Mouse (Mus musculus): ENCODE results near the gene Anapc2. TPM values are rescaled to one million over a fixed set of nuclear protein-coding genes. Genes with fewer than 3 reads are reported as not detected.
"Not testable (repeated sequence)": the region's sequence is repeated elsewhere in the genome, so short reads cannot be mapped to it uniquely, and the experiment has no call there.

Gene Anapc2
- polyA plus RNA-seq, 1 experiment: 29.3 TPM

DNA sequence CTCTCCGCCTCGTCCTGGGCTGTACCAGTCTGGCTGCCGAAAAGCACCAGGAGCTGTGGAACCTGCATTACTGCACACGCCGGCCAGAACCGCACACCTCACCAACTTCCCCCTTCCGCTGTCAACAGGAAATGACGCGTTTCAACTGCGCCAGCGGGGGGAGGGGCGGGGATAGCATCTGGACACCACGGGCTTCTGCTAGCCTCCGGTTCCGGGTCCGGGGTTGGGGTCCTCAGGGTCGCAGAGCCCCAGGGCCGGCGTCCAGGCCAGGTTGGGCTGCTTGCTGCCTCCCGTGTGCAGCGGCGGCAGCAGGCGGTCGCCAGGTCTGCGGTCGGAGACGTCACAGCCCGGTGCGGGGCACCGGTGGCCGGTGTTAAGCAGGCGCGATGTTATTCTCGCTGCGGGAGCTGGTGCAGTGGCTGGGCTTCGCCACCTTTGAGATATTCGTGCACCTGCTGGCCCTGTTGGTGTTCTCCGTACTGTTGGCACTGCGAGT lies 16.9 kb upstream of the Anapc2 start, which contains the start of gene Tmem203:
Gene Tmem203 (plus strand): TSS at position 156 of the 496 bp plus-strand sequence.
- peak within 1 kb of the TSS; percentile 99 for H3K4me3 ChIP-seq (ENCODE audit: control insufficient read depth, low read depth, low read length)
- H3K27ac ChIP-seq (ENCODE audit: control insufficient read depth, insufficient read depth, low read depth, low read length): peak within 1 kb of the TSS; percentile 85
- H3K27me3 ChIP-seq (ENCODE audit: control insufficient read depth, insufficient read depth, low read length): no peaks in the 10 kb centered on the region
- TF ChIP-seq POLR2A (IDR thresholded peaks at IDR 0.05; ENCODE audit: control insufficient read depth, low read depth, low read length) (peak; percentile 88), CTCF (IDR thresholded peaks at IDR 0.05; ENCODE audit: control insufficient read depth, insufficient read depth, insufficient replicate concordance, low read depth, low read length) (no peak)
- H3K36me3 ChIP-seq (ENCODE audit: control insufficient read depth, insufficient read depth, low read length): no peaks in the 10 kb centered on the region
- peaks cover 6% of the 10 kb centered on the region for H3K4me1 ChIP-seq (ENCODE audit: control insufficient read depth, insufficient read depth, low read length)

DNA sequence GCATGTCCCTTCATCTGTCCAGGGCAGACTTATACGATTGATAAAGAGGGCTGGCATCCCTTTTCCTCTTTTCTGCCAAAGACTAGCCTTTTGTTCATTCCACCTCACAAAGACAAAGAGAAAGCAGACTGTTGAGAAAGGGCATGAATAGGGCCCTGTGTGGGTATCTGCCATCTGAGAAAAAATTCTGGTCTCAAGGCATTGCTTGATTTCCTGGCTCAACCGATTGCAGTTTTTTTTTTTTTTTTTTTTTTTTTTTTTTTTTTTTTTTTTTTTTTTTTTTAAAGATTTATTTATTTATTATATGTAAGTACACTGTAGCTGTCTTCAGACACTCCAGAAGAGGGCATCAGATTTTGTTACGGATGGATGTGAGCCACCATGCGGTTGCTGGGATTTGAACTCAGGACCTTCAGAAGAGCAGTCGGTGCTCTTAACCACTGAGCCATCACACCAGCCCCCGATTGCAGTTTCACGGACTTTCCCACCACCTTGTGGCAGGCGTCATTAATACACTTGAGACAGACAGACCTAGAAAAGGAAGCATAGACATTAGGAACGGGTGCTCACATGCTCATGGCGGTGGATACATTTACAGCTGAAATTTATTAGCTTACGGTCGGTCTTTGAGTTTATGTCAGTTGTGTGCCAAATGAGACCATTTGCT lies 15.7 kb upstream of the Anapc2 start:
- H3K27me3 ChIP-seq (ENCODE audit: control insufficient read depth, insufficient read depth, low read length); H3K36me3 ChIP-seq (ENCODE audit: control insufficient read depth, insufficient read depth, low read length); H3K4me3 ChIP-seq (ENCODE audit: control insufficient read depth, low read depth, low read length); H3K4me1 ChIP-seq (ENCODE audit: control insufficient read depth, insufficient read depth, low read length); H3K27ac ChIP-seq (ENCODE audit: control insufficient read depth, insufficient read depth, low read depth, low read length): not testable (repeated sequence)

DNA sequence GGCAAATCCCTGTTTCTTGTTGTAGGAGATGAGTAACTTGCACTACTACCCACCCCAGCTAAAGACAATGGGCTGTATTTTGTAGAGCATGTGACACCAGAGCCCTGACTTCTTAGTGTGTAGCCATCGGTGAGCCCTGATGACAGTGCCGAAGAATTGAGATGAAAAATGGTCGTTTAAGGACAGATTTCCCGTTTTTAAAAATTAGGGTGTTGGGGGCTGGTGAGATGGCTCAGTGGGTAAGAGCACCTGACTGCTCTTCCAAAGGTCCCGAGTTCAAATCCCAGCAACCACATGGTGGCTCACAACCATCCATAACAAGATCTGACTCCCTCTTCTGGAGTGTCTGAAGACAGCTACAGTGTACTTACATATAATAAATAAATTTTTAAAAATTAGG lies 15.0 kb upstream of the Anapc2 start:
- peaks cover 10% of the 10 kb centered on the region for H3K4me1 ChIP-seq (ENCODE audit: control insufficient read depth, insufficient read depth, low read length)
- H3K27ac ChIP-seq (ENCODE audit: control insufficient read depth, insufficient read depth, low read depth, low read length); H3K27me3 ChIP-seq (ENCODE audit: control insufficient read depth, insufficient read depth, low read length); H3K36me3 ChIP-seq (ENCODE audit: control insufficient read depth, insufficient read depth, low read length); H3K4me3 ChIP-seq (ENCODE audit: control insufficient read depth, low read depth, low read length): not testable (repeated sequence)

GRCm38 (mm10) chr2:25258887-25259286 lies 13.4 kb upstream of the Anapc2 start:
- Histone ChIP-seq H3K36me3 (ENCODE audit: control insufficient read depth, insufficient read depth, low read length) (no peaks in the 10 kb centered on the region; the same call in 1 of the 2 replicates), H3K4me3 (ENCODE audit: control insufficient read depth, low read depth, low read length) (no peak overlapping the region), H3K27me3 (ENCODE audit: control insufficient read depth, insufficient read depth, low read length) (no peaks in the 10 kb centered on the region), H3K27ac (ENCODE audit: control insufficient read depth, insufficient read depth, low read depth, low read length) (no peak overlapping the region), H3K4me1 (ENCODE audit: control insufficient read depth, insufficient read depth, low read length) (peaks cover 20% of the 10 kb centered on the region)
- TF ChIP-seq POLR2A (IDR thresholded peaks at IDR 0.05; ENCODE audit: control insufficient read depth, low read depth, low read length): no peak
- TF ChIP-seq CTCF (IDR thresholded peaks at IDR 0.05; ENCODE audit: control insufficient read depth, insufficient read depth, insufficient replicate concordance, low read depth, low read length): no peak

DNA sequence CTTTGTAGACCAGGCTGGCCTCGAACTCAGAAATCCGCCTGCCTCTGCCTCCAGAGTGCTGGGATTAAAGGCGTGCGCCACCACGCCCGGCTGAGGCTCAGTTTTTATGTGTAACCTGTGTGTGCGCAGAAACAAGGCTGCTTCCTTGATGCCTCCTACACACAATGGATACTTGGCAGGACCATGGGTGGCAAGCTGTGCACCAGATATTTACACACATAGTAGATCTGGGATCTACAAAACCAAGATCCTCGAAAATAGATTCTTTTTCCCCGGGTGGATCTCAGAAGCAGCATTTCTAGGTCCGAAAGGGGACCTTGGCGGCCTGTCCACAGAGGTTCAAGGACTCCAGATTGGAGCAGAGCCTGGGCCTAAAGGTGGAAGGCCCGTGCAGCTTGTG lies 10.4 kb upstream of the Anapc2 start:
- Histone ChIP-seq H3K27me3 (ENCODE audit: control insufficient read depth, insufficient read depth, low read length) (no peaks in the 10 kb centered on the region), H3K4me3 (ENCODE audit: control insufficient read depth, low read depth, low read length) (peak overlapping the region; percentile 91), H3K27ac (ENCODE audit: control insufficient read depth, insufficient read depth, low read depth, low read length) (peak overlapping the region; percentile 83), H3K36me3 (ENCODE audit: control insufficient read depth, insufficient read depth, low read length) (no peaks in the 10 kb centered on the region; the same call in 1 of the 2 replicates), H3K4me1 (ENCODE audit: control insufficient read depth, insufficient read depth, low read length) (peaks cover 24% of the 10 kb centered on the region)
- TF ChIP-seq POLR2A (IDR thresholded peaks at IDR 0.05; ENCODE audit: control insufficient read depth, low read depth, low read length): no peak
- no peak for TF ChIP-seq CTCF (IDR thresholded peaks at IDR 0.05; ENCODE audit: control insufficient read depth, insufficient read depth, insufficient replicate concordance, low read depth, low read length)

- Histone ChIP-seq H3K27ac (ENCODE audit: control insufficient read depth, insufficient read depth, low read depth, low read length) (peak within 1 kb of the TSS; percentile 83), H3K36me3 (ENCODE audit: control insufficient read depth, insufficient read depth, low read length) (no peaks in the 10 kb centered on the region; the same call in 1 of the 2 replicates), H3K4me1 (ENCODE audit: control insufficient read depth, insufficient read depth, low read length) (peaks cover 24% of the 10 kb centered on the region), H3K4me3 (ENCODE audit: control insufficient read depth, low read depth, low read length) (peak within 1 kb of the TSS; percentile 91), H3K27me3 (ENCODE audit: control insufficient read depth, insufficient read depth, low read length) (no peaks in the 10 kb centered on the region)
- TF ChIP-seq CTCF (IDR thresholded peaks at IDR 0.05; ENCODE audit: control insufficient read depth, insufficient read depth, insufficient replicate concordance, low read depth, low read length) (no peak), POLR2A (IDR thresholded peaks at IDR 0.05; ENCODE audit: control insufficient read depth, low read depth, low read length) (peak; percentile 72; the same call in 1 of the 2 replicates)
Observed at GRCm38 (mm10) chr2:25262291-25262767, 9.9 kb upstream of the Anapc2 start, which contains the start of gene Tprn. Tprn (plus strand) TSS chr2:25262618.

- H3K4me1 ChIP-seq (ENCODE audit: control insufficient read depth, insufficient read depth, low read length): peaks cover 24% of the 10 kb centered on the region
- no peaks in the 10 kb centered on the region; the same call in 1 of the 2 replicates for H3K36me3 ChIP-seq (ENCODE audit: control insufficient read depth, insufficient read depth, low read length)
- H3K27ac ChIP-seq (ENCODE audit: control insufficient read depth, insufficient read depth, low read depth, low read length): peak overlapping the region; percentile 51
- H3K27me3 ChIP-seq (ENCODE audit: control insufficient read depth, insufficient read depth, low read length): no peaks in the 10 kb centered on the region
- peak overlapping the region; percentile 91 for H3K4me3 ChIP-seq (ENCODE audit: control insufficient read depth, low read depth, low read length)
- TF ChIP-seq POLR2A (IDR thresholded peaks at IDR 0.05; ENCODE audit: control insufficient read depth, low read depth, low read length) (no peak; the same call in 1 of the 2 replicates), CTCF (IDR thresholded peaks at IDR 0.05; ENCODE audit: control insufficient read depth, insufficient read depth, insufficient replicate concordance, low read depth, low read length) (no peak)
Observed at GRCm38 (mm10) chr2:25262795-25263622, 9.3 kb upstream of the Anapc2 start.

All from testis, adult 2 months (tissue).